Mouse (Mus musculus) T-helper 2 cell (primary cell): ENCODE measurements around the gene AC161166.1.

Source experiments
- in situ Hi-C: fragments of 300-600 bp; cut with MboI, MseI; formaldehyde crosslinking; loops from one replicate; pipeline ENCODE4 v1.15.1; 2025; ENCODE audit warnings: high pct_unique_total_duplicates

AC161166.1 gene

GRCm38 (mm10) chr7:24512355-24512754 lies at the start of gene AC161166.1:
Gene AC161166.1, minus strand, starts transcription at chr7:24512455.
- in situ Hi-C loops: no loop called here

GRCm38 (mm10) chr7:24561450-24561849 lies 49.2 kb upstream of the AC161166.1 start:
- in situ Hi-C loops: no loop called here

GRCm38 (mm10) chr7:24555786-24556185 lies 43.5 kb upstream of the AC161166.1 start:
- in situ Hi-C loops: no loop called here

DNA sequence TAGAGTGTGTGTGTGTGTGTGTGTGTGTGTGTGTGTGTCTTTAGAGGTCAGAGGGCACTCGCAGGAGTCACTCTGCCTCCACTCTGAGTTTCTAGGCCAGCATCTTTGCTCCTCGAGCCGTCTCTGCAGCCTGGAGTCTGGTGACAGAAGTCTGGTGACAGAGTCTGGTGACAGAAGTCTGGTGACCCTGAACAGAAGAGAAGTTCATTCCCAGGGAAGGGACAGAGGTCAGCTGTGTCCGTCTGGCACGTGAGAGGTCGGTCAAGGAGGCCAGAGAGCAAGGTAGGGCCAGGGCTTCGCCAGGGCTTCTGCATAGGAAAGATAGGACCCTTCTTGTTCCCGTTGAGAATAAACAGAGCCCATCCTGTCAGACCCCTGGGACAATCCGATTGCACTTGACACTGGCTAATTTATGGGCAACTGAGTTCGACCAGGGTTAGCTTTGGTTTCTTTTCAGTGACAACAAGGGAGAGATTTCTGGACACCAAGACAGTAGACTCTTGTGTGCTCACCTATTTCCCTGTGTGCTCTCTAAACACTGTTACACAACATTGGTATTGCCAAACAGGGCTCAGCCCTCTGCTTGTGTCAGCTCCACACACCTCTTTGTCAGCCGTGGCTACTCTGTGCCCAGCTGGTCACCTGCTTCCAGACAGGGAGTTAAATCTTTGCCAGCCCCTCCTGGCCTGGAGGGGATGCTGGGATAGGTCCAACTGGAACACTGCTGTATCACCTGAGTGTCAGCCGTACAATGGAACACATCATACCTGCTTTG lies 39.9 kb upstream of the AC161166.1 start:
- in situ Hi-C loops: no loop called here

GRCm38 (mm10) chr7:24547534-24548036 lies 35.3 kb upstream of the AC161166.1 start:
- in situ Hi-C loops: no loop called here

DNA sequence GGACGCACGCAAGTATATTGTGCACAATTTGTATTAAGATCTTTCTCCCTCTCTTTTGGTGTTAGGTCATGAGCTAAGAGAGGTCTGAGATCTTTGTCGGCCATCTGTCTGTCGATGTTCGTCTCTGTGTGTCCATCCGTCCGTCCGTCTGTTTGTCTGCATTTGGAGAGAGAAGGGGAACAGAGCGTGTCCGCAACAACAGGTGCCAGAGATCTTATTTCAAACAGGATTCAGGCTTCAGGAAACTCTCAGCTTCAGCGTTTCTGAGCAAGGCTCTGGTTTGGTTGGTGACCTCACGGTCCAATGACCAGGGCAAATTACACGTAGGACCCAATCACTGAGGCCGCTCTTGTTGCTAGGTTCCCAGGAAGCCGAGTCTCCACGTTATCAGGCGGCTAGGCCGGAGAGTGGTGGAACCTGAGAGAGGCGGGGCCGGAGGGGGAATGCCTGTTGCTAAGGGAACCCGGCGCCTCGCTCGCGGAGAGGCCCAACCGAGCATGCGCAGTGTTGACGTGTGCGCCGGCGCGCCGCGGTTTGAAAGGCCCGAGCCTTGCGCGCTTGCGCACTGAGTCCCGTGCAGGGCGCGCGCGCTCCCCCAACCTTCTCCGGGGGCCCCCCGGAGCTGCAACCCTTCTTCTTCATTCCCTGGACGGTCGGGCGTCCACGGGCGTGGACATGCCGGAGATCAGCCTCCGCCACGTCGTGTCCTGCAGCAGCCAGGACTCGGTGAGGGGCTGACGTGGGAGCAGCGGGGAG lies 34.6 kb upstream of the AC161166.1 start:
- in situ Hi-C loops: no loop called here

GRCm38 (mm10) chr7:24546068-24546614 lies 33.9 kb upstream of the AC161166.1 start, which contains the start of the genes Pinlyp and Xrcc1:
Gene Pinlyp, minus strand, starts transcription at chr7:24546118.
Gene Xrcc1, plus strand, starts transcription at chr7:24546289.
- in situ Hi-C loops: no loop called here

GRCm38 (mm10) chr7:24544506-24544905 lies 32.3 kb upstream of the AC161166.1 start:
- in situ Hi-C loops: no loop called here

GRCm38 (mm10) chr7:24539686-24540085 lies 27.4 kb upstream of the AC161166.1 start:
- in situ Hi-C loops: loop anchor here (5.0 kb wide), 1 partner anchor 33 kb away; no protein-coding TSS in a partner anchor

DNA sequence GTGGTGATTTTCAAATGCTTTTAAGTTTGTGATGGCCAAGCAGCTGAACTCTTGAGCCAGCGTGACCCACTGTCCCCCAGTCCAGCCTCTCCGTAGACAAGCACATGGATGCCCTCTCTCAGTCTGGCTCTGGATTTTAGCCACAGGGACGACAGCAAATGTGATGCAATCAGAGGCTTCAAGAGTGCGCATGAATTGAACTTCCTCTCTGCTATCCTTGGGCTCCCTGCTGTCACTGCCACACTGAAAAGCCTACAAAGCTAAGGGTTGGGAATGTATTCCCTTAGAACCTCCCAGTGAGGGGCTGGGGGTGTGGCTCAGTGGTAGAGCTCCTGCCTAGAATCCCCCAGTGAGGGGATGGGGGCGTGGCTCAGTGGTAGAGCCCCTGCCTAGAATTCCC lies 26.4 kb upstream of the AC161166.1 start:
- in situ Hi-C loops: loop anchor here (5.0 kb wide), 1 partner anchor 34 kb away; no protein-coding TSS in a partner anchor

- in situ Hi-C loops: loop anchor here (5.0 kb wide), 1 partner anchor 34 kb away; no protein-coding TSS in a partner anchor
Observed at GRCm38 (mm10) chr7:24538154-24538553, 25.9 kb upstream of the AC161166.1 start.

- in situ Hi-C loops: loop anchor here (5.0 kb wide), 1 partner anchor 35 kb away; no protein-coding TSS in a partner anchor
Observed at GRCm38 (mm10) chr7:24537591-24537990, 25.3 kb upstream of the AC161166.1 start.

DNA sequence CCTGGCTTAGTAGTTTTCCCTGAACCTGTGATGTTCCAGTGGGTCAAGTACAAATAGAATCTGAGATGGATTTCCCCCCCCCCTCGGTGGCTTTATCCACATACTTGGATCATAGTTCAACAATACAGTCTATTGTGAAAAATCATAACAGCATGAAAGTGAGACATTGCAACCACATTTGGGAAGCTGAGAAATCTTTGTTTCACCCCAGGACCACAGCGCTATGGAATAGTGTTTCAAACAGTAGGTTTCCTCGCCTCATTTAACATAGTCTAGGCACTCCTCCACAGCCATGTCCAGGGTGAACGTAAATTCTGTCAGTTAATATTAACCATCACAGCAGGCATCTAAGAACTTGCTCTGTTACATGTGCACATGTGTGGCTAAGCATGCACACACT lies 24.8 kb upstream of the AC161166.1 start:
- in situ Hi-C loops: loop anchor here (5.0 kb wide), 1 partner anchor 35 kb away; no protein-coding TSS in a partner anchor

GRCm38 (mm10) chr7:24534301-24534700 lies 22.0 kb upstream of the AC161166.1 start:
- in situ Hi-C loops: loop anchor here (5.0 kb wide), 1 partner anchor 78 kb away; the partner anchor contains the start of gene Phldb3

DNA sequence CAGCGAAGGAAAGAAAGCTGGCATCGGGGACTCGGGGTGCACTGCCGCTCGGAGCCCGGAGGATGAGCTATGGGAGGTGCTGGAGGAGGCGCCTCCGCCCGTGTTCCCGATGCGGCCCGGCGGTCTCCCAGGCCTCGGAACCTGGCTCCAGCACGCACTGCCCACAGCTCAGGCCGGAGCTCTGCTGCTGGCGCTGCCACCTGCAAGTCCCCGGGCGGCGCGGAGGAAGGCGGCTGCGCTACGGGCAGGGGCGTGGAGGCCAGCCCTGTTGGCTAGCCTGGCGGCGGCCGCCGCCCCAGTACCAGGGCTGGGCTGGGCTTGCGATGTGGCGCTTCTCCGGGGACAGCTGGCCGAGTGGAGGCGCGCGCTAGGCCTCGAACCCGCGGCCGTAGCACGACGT lies 21.6 kb upstream of the AC161166.1 start:
- in situ Hi-C loops: loop anchor here (5.0 kb wide), 1 partner anchor 78 kb away; the partner anchor contains the start of gene Phldb3

DNA sequence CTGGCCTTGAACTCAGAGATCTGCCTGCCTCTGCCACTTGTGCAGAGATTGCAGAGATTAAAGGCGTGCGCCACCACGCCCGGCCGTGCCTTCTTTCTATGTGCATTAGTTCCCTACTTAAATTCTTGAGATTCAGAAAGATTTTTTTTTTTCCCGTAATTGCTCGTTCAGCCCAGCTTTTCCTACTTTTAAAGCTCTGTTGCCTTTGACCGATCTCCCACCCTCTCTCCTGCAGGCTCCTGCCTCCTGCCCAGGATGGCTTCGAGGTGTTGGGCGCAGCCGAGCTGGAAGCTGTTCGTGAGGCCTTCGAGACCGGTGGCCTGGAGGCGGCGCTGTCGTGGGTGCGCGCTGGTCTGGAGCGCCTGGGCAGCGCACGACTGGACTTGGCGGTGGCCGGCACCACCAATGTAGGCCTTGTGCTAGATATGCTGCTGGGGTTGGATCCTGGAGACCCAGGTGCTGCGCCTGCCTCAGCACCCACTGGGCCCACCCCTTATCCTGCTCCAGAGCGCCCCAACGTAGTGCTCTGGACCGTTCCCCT lies 20.8 kb upstream of the AC161166.1 start:
- in situ Hi-C loops: loop anchor here (5.0 kb wide), 1 partner anchor 79 kb away; the partner anchor contains the start of gene Phldb3

GRCm38 (mm10) chr7:24531211-24531971 lies 19.1 kb upstream of the AC161166.1 start:
- in situ Hi-C loops: loop anchor here (5.0 kb wide), 1 partner anchor 81 kb away; the partner anchor contains the start of gene Phldb3

DNA sequence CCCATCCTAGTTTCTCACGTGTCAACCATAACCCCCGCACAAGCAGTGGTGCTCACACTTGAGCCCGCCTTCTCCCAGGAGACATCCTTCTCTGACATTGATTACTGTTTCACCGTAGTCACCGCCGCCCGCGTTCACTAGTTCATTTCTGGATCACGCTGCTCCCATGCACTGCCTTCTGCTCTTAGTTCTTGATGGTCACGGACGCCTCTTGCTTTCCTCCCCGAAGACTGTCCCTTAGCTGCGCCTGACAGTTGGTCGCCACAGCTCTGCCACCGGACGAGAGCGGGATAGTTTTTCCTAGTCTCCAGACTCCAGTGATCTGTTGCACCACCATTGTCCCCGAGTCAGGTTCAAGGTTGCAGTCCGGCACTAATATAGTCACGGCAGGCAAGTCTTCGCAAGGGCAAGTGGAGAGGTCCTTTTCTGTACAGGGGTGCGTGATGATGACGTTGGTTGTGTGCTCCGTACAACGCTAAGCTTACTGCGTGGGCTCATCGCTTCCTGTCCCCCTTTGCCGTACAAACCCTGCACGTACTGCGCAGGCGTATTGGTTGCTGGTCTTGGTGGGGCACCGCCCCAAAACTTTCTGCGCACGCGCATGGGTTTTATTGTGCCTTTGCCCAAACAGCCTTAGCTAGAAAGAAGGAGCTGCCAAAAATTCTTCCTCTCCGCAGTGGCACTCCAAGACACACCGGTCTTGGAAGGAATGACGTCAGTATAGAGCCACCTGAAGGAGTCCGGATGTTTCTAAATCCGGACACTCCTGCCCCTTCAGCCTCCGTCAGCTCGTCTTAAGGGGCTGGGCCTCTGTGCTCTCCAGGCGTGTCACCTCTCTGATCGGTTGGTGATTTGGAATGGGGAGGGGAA lies 18.0 kb upstream of the AC161166.1 start, which contains the start of gene Irgq:
TSS of gene Irgq (plus strand) at position 628 of the 870 bp plus-strand sequence.
- in situ Hi-C loops: loop anchor here (5.0 kb wide), 1 partner anchor 82 kb away; the partner anchor contains the start of gene Phldb3

GRCm38 (mm10) chr7:24529580-24529979 lies 17.3 kb upstream of the AC161166.1 start:
- in situ Hi-C loops: no loop called here
